Mouse (Mus musculus): ENCODE results near the gene Mroh2a.
A peak's percentile ranks its signal among the peaks of the same experiment; 100 is the strongest.

Mroh2a gene

GRCm38 (mm10) chr1:88288056-88288788, 61.4 kb downstream of the Mroh2a start:
- no peak for ATAC-seq (ENCODE audit: insufficient number of reproducible peaks, low FRiP score, low TSS enrichment)

GRCm38 (mm10) chr1:88288789-88289127, 62.0 kb downstream of the Mroh2a start:
- ATAC-seq (ENCODE audit: insufficient number of reproducible peaks, low FRiP score, low TSS enrichment): no peak

GRCm38 (mm10) chr1:88289152-88289551, 62.4 kb downstream of the Mroh2a start:
- ATAC-seq (ENCODE audit: insufficient number of reproducible peaks, low FRiP score, low TSS enrichment): no peak

- no peak for ATAC-seq (ENCODE audit: insufficient number of reproducible peaks, low FRiP score, low TSS enrichment)
Measured at GRCm38 (mm10) chr1:88289917-88290316, 63.1 kb downstream of the Mroh2a start.

GRCm38 (mm10) chr1:88290511-88290910, 63.7 kb downstream of the Mroh2a start:
- ATAC-seq (ENCODE audit: insufficient number of reproducible peaks, low FRiP score, low TSS enrichment): no peak

GRCm38 (mm10) chr1:88291409-88292005, 64.7 kb downstream of the Mroh2a start:
- no peak for ATAC-seq (ENCODE audit: insufficient number of reproducible peaks, low FRiP score, low TSS enrichment)

GRCm38 (mm10) chr1:88292057-88292456, 65.3 kb downstream of the Mroh2a start:
- no peak for ATAC-seq (ENCODE audit: insufficient number of reproducible peaks, low FRiP score, low TSS enrichment)

- ATAC-seq (ENCODE audit: insufficient number of reproducible peaks, low FRiP score, low TSS enrichment): no peak
Measured at GRCm38 (mm10) chr1:88294650-88295049, 67.9 kb downstream of the Mroh2a start.

- no peak for ATAC-seq (ENCODE audit: insufficient number of reproducible peaks, low FRiP score, low TSS enrichment)
Measured at GRCm38 (mm10) chr1:88296171-88296920, 69.6 kb downstream of the Mroh2a start.

- ATAC-seq (ENCODE audit: insufficient number of reproducible peaks, low FRiP score, low TSS enrichment): no peak
Measured at GRCm38 (mm10) chr1:88297480-88298258, 70.9 kb downstream of the Mroh2a start.

- no peak for ATAC-seq (ENCODE audit: insufficient number of reproducible peaks, low FRiP score, low TSS enrichment)
Measured at GRCm38 (mm10) chr1:88298686-88299528, 72.1 kb downstream of the Mroh2a start.

- no peak for ATAC-seq (ENCODE audit: insufficient number of reproducible peaks, low FRiP score, low TSS enrichment)
Measured at GRCm38 (mm10) chr1:88299529-88299945, 72.8 kb downstream of the Mroh2a start.

- ATAC-seq (ENCODE audit: insufficient number of reproducible peaks, low FRiP score, low TSS enrichment): no peak
Measured at GRCm38 (mm10) chr1:88300301-88301050, 73.7 kb downstream of the Mroh2a start.

- peak; percentile 2; the same call in 1 of the 2 replicates for ATAC-seq (ENCODE audit: insufficient number of reproducible peaks, low FRiP score, low TSS enrichment)
Measured at GRCm38 (mm10) chr1:88301121-88302014, 74.6 kb downstream of the Mroh2a start.

- no peak for ATAC-seq (ENCODE audit: insufficient number of reproducible peaks, low FRiP score, low TSS enrichment)
Measured at GRCm38 (mm10) chr1:88302057-88302740, 75.4 kb downstream of the Mroh2a start.

- no peak for ATAC-seq (ENCODE audit: insufficient number of reproducible peaks, low FRiP score, low TSS enrichment)
Measured at GRCm38 (mm10) chr1:88303762-88304161, 77.0 kb downstream of the Mroh2a start.

GRCm38 (mm10) chr1:88304261-88304985, 77.6 kb downstream of the Mroh2a start:
- ATAC-seq (ENCODE audit: insufficient number of reproducible peaks, low FRiP score, low TSS enrichment): no peak

All from cerebellum, adult (tissue).